Mouse (Mus musculus): Measurements from ENCODE around the gene Usp1. TPM values are rescaled to one million over a fixed set of nuclear protein-coding genes. Genes with fewer than 3 reads are reported as not detected.

Gene Usp1
- polyA plus RNA-seq, 2 experiments, result 64.3 to 106 TPM

GRCm38 (mm10) chr4:98917724-98918123 lies 5.9 kb upstream of the Usp1 start:
- no peaks in the 10 kb centered on the region for H3K36me3 ChIP-seq (ENCODE audit: control insufficient read depth, insufficient read depth, low read length)
- ATAC-seq (ENCODE audit: low FRiP score, low read depth), result no peak
- no peak for TF ChIP-seq POLR2A (IDR thresholded peaks at IDR 0.05; ENCODE audit: borderline replicate concordance, extremely low read depth, insufficient read depth, insufficient read length)
- no peak overlapping the region for H3K4me2 ChIP-seq (replicated peaks; ENCODE audit: low read depth, low read length, severe bottlenecking)
- H3K9me3 ChIP-seq (ENCODE audit: control insufficient read depth, low read length), result no peaks in the 10 kb centered on the region
- H3K27me3 ChIP-seq (ENCODE audit: control insufficient read depth, insufficient read depth, low read length), result no peaks in the 10 kb centered on the region
- WGBS, result 26% methylated on average over 2 of the region's 2 CpGs
- H3K27ac ChIP-seq (replicated peaks; ENCODE audit: low read depth, low read length), result no peak overlapping the region
- no peak for DNase-seq (ENCODE audit: low spot score)
- no peak overlapping the region for H3K4me3 ChIP-seq (replicated peaks; ENCODE audit: low read length)
- H3K9ac ChIP-seq (ENCODE audit: low read depth, low read length, severe bottlenecking), result no peak overlapping the region
- peaks cover 4% of the 10 kb centered on the region; the same call in 1 of the 2 replicates for H3K4me1 ChIP-seq (ENCODE audit: control insufficient read depth, insufficient read depth, low read length)

- Histone ChIP-seq H3K9me3 (ENCODE audit: control insufficient read depth, low read length) (no peaks in the 10 kb centered on the region), H3K9ac (ENCODE audit: low read depth, low read length, severe bottlenecking) (no peak overlapping the region), H3K4me2 (replicated peaks; ENCODE audit: low read depth, low read length, severe bottlenecking) (no peak overlapping the region), H3K27me3 (ENCODE audit: control insufficient read depth, insufficient read depth, low read length) (no peaks in the 10 kb centered on the region), H3K27ac (replicated peaks; ENCODE audit: low read depth, low read length) (no peak overlapping the region), H3K4me3 (replicated peaks; ENCODE audit: low read length) (no peak overlapping the region), H3K36me3 (ENCODE audit: control insufficient read depth, insufficient read depth, low read length) (no peaks in the 10 kb centered on the region), H3K4me1 (ENCODE audit: control insufficient read depth, insufficient read depth, low read length) (peaks cover 4% of the 10 kb centered on the region; the same call in 1 of the 2 replicates)
- DNase-seq (ENCODE audit: low spot score) (no peak), ATAC-seq (ENCODE audit: low FRiP score, low read depth) (no peak)
- 92% methylated on average over 1 of the region's 1 CpGs for WGBS
- TF ChIP-seq POLR2A (IDR thresholded peaks at IDR 0.05; ENCODE audit: borderline replicate concordance, extremely low read depth, insufficient read depth, insufficient read length), result no peak
Measured at GRCm38 (mm10) chr4:98918204-98918603, 5.4 kb upstream of the Usp1 start.

GRCm38 (mm10) chr4:98920896-98921295 lies 2.7 kb upstream of the Usp1 start:
- Histone ChIP-seq H3K9ac (ENCODE audit: low read depth, low read length, severe bottlenecking) (no peak overlapping the region), H3K9me3 (ENCODE audit: control insufficient read depth, low read length) (no peaks in the 10 kb centered on the region), H3K4me2 (replicated peaks; ENCODE audit: low read depth, low read length, severe bottlenecking) (no peak overlapping the region), H3K4me3 (replicated peaks; ENCODE audit: low read length) (no peak overlapping the region), H3K36me3 (ENCODE audit: control insufficient read depth, insufficient read depth, low read length) (no peaks in the 10 kb centered on the region), H3K4me1 (ENCODE audit: control insufficient read depth, insufficient read depth, low read length) (peaks cover 12% of the 10 kb centered on the region), H3K27me3 (ENCODE audit: control insufficient read depth, insufficient read depth, low read length) (no peaks in the 10 kb centered on the region), H3K27ac (replicated peaks; ENCODE audit: low read depth, low read length) (no peak overlapping the region)
- no peak for TF ChIP-seq POLR2A (IDR thresholded peaks at IDR 0.05; ENCODE audit: borderline replicate concordance, extremely low read depth, insufficient read depth, insufficient read length)
- ATAC-seq (ENCODE audit: low FRiP score, low read depth), result no peak
- no peak for DNase-seq (ENCODE audit: low spot score)
- WGBS, result 95% methylated on average over 4 of the region's 4 CpGs

- no peak for DNase-seq (ENCODE audit: low spot score)
- Histone ChIP-seq H3K9ac (ENCODE audit: low read depth, low read length, severe bottlenecking) (peak overlapping the region; percentile 77), H3K27ac (replicated peaks; ENCODE audit: low read depth, low read length) (peak overlapping the region; percentile 100), H3K27me3 (ENCODE audit: control insufficient read depth, insufficient read depth, low read length) (no peaks in the 10 kb centered on the region), H3K4me1 (ENCODE audit: control insufficient read depth, insufficient read depth, low read length) (peaks cover 14% of the 10 kb centered on the region), H3K4me3 (replicated peaks; ENCODE audit: low read length) (peak overlapping the region; percentile 97), H3K9me3 (ENCODE audit: control insufficient read depth, low read length) (no peaks in the 10 kb centered on the region), H3K4me2 (replicated peaks; ENCODE audit: low read depth, low read length, severe bottlenecking) (peak overlapping the region; percentile 90), H3K36me3 (ENCODE audit: control insufficient read depth, insufficient read depth, low read length) (no peaks in the 10 kb centered on the region)
- 14% methylated on average over 18 of the region's 18 CpGs for WGBS
- no peak for ATAC-seq (ENCODE audit: low FRiP score, low read depth)
- TF ChIP-seq POLR2A (IDR thresholded peaks at IDR 0.05; ENCODE audit: borderline replicate concordance, extremely low read depth, insufficient read depth, insufficient read length), result no peak
Measured at GRCm38 (mm10) chr4:98922061-98922642, 1.5 kb upstream of the Usp1 start.

GRCm38 (mm10) chr4:98922643-98923567 lies 705 bp upstream of the Usp1 start:
- H3K36me3 ChIP-seq (ENCODE audit: control insufficient read depth, insufficient read depth, low read length), result no peaks in the 10 kb centered on the region
- H3K27me3 ChIP-seq (ENCODE audit: control insufficient read depth, insufficient read depth, low read length), result no peaks in the 10 kb centered on the region
- WGBS, result under 1% methylated on average over 52 of the region's 53 CpGs
- peak overlapping the region; percentile 90 for H3K4me2 ChIP-seq (replicated peaks; ENCODE audit: low read depth, low read length, severe bottlenecking)
- peaks cover 14% of the 10 kb centered on the region for H3K4me1 ChIP-seq (ENCODE audit: control insufficient read depth, insufficient read depth, low read length)
- H3K4me3 ChIP-seq (replicated peaks; ENCODE audit: low read length), result peak overlapping the region; percentile 97
- H3K9ac ChIP-seq (ENCODE audit: low read depth, low read length, severe bottlenecking), result peak overlapping the region; percentile 93
- peak overlapping the region; percentile 100 for H3K27ac ChIP-seq (replicated peaks; ENCODE audit: low read depth, low read length)
- DNase-seq (ENCODE audit: low spot score), result peak; percentile 99
- TF ChIP-seq POLR2A (IDR thresholded peaks at IDR 0.05; ENCODE audit: borderline replicate concordance, extremely low read depth, insufficient read depth, insufficient read length), result peak; percentile 86; the same call in 1 of the 2 replicates
- peak; percentile 96 for ATAC-seq (ENCODE audit: low FRiP score, low read depth)
- no peaks in the 10 kb centered on the region for H3K9me3 ChIP-seq (ENCODE audit: control insufficient read depth, low read length)
